Mouse (Mus musculus) erythroblast, embryonic 14.5 days (primary cell): ENCODE measurements around the gene Pms2.

Experiments
- GATA1 ChIP-seq: IDR thresholded peaks from 2 replicates; pipeline ENCODE4 v1.6.1; 2012; ENCODE audit warnings: low read length, inconsistent platforms, mixed read lengths
- TAL1 ChIP-seq: IDR thresholded peaks from 3 replicates; pipeline ENCODE4 v1.6.1; 2012; ENCODE audit warnings: low read length, inconsistent platforms, mixed read lengths

- TF ChIP-seq TAL1, result no peak
- TF ChIP-seq GATA1, result no peak
Observed at GRCm38 (mm10) chr5:143927875-143928274, 18.1 kb downstream of the Pms2 start, which contains the start of gene Gm42421.
